Mouse (Mus musculus): Measurements from ENCODE around the gene Gprc5c.

DNA sequence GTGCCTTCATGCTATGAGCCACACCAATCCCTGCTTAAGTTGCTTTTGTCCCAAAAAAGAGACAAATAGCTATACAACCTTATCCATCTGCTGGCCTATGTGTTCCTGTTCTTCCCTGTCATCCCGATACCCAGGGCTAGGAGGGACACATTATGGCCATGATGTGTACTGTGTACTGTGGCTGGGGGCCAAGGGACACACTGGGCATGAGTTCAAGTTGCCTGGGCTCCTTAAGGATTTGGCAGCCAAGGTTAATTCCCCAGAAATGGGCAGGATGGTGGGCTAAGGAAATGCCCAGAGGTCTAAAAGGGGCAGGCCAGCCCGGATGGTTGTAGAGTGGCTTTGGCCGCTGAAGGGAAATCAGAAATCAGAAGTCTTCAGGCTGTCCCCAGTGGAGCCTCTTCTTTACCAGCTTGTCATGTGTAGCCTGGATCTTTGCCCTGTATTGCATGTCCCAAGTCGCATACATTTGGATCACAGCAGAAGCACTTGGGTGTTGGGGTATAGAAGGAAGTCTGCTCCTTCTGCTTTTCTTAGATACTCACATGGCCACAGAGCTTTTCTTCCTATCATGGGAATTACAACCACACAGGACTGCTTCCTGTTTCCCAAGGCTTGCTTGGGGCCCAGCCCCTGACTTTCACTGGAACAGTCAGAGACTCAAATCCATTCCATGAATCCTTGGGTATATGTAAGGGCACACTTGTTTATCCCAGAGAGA is 33.6 kb downstream of the Gprc5c start:
- no peak for TF ChIP-seq CTCF (IDR thresholded peaks at IDR 0.05; ENCODE audit: low read depth, low read length)
- TF ChIP-seq POLR2A (IDR thresholded peaks at IDR 0.05; ENCODE audit: borderline replicate concordance, low read depth, low read length): no peak
